Mouse (Mus musculus) testis, postnatal 10 days (tissue): ENCODE measurements around the gene Msantd1.

ENCODE experiments used
- DNase-seq: peaks from one replicate; pipeline ENCODE4 v3.0.0; 2021; ENCODE audit warnings: low spot score

Gene Msantd1

DNA sequence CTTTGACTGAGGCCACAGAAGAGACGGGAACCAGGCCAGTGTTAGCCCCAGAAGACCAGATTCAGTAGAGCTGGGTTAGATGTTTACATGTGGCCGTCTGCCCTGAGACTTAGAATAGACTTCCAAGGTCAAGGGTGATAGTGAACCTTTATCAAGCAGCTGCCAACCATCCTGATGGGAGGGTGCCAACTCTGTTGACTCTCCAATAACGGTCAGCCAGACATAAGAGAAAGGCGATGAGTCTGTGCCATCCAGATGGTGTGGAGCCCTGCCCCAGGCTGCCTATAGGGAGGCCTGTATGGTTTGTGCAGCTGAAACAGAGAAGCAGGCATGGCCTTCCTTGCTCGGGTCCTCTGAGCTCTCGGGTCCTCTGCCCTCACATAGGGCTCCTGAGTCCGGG, 16.7 kb downstream of the Msantd1 start:
- DNase-seq, result no peak

DNA sequence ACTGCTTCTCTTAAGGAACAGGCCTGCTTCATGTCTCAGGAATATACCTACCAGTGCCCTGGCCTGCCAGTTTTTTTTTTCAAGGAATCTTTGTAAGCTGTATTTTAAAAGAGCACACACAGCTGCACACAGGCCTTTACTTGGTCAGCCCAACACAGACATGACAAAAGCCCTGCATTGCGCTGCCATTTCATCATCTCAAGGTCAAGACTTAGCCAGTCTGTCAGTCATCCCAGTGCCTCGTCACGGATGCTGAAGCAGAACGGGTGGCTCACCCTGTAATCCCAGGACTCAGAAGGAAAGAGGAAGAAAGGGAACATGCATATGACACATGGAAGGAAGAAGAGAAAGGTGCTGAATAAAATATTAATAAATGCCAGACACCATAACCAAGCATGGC, 19.8 kb downstream of the Msantd1 start:
- no peak for DNase-seq

DNA sequence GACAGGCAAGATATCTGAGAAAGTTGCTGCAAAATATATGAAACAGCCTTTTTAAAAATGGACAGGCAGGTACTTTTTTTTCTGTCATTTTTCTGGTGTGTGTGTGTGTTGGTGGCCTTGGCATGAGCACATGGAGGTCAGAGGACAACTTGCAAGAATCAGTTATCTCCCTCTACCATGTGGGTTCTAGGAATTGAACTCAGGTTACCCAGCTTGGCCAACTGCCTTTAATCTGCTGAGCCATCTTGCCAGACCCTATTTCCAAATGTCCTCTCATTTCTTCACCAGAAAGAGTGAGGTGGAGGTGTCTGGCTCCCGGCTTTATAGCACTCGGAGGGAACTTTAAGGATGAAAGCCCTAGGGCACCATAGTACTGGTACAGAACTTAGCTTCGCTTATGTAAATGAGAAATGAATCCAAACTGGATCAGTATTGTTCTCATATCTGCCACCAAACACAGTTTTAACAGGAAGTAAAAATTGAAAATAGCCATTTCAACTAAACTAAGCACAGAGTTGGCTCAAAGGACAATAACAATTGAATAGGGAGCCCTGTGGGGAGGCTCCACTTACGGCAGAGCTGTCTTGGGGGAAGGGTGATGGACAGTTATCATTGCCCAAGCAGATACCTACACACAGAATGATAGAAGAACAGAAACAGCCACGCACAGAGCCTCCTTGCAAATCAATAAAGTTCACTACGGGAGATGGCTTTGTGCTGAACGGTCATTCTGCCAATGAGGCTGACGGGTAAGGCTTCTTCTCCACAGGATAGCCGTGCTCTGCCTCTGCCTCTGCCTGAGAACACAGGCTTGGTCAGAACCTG, 22.6 kb downstream of the Msantd1 start:
- no peak for DNase-seq

DNA sequence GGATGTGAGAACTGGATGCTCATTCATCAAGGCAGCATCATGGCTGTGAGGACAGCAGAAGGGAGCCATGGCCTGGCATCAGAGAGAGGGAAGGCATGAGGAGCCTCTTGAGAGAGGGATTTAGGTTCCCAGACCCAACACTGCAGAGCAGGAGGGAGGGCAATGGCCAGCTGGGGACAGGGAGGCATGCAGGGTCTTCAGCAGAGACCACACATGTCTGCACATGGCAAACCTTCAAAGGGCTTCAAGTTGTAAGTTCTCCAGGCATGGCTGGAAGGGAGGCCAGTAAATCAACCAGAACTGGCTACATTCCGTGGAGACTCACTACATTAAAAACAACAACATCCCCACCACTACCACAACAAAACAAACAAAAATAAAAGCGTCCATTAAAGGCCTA, 23.3 kb downstream of the Msantd1 start:
- DNase-seq, result no peak

DNA sequence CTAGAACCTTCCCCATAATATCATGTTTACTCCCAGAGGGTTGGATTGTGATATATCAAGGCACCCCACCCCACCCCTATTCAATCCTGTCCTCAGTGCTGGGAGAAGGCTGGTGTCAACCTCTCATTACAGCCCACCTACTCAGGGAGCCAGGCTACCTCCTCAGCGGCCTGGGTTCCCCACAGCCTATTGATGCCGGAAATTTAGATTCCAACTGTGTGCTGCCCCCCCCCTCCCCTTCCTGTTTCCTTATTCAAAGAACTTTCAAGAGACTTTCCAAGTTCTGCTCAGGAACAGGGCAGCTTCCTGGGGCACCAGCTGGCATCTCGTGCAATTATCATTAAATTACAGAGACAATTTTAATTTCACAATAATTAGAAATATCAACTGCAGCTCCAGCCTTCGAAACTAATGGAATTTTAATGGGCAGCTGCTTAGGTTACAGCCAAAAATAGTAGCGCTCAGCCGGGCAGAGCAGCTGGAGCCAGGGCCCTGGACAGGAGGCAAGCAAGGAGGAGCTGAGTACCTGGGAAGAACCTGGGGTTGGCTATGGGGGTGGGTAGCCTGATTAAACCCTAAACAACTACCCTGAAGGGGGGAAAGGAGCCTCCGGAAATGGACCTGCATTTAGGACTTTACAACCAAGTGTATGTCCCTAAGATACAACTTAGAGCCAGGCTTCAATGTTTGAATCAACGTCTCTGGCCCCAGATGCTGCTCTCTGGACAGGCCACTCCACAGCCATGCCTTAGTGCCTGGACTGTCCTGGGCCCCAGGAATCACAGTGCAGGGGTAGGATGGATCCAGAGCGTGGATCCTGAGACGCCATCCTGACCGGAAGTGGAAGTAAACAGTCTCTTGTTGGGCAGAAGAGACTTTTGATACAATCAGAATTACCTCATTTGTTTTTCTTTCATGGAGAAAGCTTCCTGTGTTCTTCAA, 24.0 kb downstream of the Msantd1 start:
- no peak for DNase-seq

DNA sequence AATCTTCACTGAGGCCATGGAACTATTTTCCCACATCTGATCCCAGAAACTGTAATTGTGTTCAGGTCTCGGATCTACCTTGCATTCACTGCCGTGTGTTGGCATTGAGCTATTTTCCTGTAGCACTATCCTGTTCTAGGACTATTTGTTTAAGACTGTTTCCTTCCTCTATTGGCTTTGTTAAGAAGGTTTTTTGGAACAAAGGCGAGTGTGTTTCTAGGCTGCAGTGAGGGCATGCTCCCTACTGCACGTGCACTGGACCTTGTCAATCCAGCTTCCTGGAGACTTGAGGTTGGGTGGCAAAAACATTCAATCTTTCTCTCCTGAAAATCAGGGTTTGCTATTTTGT, 24.6 kb downstream of the Msantd1 start:
- DNase-seq, result no peak

DNA sequence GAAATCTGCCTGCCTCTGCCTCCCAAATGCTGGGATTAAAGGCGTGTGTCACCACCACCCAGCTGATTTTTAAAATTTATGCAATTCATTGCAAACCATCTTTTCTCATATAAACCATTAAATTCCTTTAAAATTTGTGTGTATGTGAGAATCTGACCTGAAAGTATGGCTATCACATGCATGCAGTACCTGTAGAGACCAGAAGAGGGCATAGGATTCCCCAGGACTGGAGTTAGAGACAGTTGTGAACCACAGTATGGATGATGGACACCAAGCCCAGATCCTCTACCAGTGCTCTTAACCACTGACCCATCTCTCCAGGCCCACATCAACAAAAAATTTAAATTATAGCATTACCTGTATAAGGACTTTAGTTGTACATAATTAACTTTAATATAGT, 25.6 kb downstream of the Msantd1 start:
- no peak for DNase-seq

DNA sequence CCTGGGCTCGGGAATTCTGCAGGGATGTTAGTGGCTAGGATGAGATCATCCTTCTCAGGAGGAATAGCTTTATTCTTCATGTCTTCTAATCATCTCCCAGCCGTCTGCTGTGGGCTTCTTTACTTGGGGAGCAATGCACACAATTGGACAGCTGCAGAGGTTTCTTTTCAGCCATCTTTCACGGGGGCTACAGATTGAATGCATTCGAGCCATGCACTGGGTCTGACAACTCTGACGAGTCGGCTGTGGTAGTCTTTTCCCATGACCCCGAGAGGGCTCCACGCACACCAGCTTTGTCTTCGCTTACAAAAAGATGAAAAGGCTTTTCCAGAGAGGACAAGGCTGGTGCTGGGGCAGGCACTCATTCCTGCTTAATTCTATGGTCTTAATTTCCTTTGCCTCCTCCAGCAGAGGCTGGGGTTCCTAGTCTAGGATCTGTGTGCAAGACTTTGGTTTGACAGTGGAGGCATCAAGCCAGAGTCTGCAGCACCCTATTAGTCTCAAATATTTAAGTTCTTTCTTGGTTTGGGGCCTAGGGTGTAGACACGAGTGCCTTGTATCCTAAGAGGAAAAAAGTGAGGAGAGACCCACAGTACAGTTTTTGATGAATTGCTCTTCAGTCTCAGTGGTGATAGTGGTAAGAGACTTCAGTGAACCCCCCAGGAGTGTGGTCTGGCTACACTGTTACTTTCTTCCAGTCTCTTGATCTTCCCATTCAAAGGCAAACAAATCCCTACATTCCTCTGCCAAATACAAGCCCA, 34.1 kb downstream of the Msantd1 start:
- DNase-seq, result no peak

DNA sequence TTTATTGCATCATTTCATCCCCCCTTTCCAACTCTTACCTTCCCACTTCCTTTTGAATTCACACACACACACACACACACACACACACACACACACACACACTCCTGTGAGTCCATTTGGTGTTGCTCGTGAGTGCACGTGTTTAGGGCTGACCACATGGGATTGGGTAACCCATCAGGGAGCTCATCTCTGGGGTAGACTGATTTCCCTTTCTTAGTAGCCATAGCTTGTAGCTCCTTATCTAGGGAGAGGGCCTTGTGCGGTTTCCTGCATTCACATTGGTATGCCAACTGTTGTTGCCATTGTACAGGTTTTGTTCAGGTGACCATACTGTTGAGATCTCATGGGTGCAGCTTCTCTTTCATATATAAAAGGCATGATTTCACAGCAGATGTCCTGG, 35.6 kb downstream of the Msantd1 start:
- DNase-seq, result no peak

DNA sequence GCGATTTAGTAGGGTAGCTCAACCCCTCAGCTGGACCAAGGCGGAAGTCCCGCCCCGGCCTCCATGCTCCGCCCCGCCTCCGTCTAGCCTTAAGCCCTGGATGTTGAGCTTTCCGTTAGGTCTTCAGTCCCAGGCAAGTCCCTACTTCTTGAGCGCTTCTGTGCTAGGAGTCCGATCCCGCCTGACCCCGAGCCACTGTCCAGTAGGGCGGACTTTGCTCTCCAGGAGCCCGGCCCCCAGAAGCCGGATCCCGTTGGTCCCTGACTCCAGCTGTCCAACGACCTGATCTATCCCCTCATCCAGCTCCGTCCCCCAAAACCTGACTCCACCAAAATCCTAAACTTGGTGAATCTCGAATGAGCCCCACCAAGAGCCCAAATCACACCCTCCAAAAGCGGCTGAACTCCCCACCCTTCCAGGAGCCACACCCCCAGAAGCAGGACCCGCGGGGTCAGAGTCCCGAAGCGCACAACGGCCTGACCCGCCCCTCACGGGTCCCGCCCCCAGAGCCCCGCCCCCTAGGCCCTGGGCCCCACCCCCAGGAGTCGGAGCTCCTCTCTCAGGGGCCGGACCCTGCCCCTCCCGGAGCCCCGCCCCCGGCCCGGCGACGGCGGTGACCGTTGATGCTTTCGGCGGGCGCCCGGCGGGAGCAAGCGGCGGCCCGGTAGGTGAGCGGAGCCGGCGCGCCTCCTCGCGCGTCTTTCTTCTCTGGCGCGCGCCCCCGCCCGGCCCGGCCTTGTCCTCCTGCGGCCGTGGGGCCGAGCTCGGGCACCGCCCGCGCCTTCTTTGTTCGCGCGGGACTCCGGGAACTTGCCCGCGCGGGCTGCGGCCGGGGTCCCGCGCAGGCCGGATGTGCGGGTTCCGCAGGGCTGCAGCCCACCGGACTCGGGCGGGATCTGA, 41.3 kb downstream of the Msantd1 start, which contains the start of gene Rgs12:
TSS of gene Rgs12 (plus strand) at position 585 of the 900 bp plus-strand sequence.
- DNase-seq, result peak; percentile 92

DNA sequence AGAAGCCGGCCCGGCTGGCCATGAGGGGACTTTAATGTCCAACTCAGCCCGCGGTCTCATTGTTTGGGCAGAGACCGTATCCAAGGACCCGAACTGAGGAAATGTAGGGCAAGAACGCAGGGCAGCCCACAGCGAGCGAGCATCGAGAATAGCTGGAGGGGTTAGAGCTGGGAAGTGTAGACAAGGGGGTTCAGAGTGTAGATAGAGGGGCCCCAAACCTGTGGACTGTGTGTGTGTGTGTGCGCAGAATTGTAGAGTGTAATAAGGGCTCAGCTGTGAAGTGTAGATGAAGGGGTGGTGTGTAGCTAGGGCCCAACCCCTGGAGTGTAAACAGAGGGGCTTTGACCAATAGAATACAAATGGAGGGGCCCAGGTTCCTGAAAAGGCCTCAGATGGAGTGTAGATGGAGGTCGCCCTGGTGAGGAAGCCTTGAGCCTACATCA, 42.0 kb downstream of the Msantd1 start:
- no peak for DNase-seq

DNA sequence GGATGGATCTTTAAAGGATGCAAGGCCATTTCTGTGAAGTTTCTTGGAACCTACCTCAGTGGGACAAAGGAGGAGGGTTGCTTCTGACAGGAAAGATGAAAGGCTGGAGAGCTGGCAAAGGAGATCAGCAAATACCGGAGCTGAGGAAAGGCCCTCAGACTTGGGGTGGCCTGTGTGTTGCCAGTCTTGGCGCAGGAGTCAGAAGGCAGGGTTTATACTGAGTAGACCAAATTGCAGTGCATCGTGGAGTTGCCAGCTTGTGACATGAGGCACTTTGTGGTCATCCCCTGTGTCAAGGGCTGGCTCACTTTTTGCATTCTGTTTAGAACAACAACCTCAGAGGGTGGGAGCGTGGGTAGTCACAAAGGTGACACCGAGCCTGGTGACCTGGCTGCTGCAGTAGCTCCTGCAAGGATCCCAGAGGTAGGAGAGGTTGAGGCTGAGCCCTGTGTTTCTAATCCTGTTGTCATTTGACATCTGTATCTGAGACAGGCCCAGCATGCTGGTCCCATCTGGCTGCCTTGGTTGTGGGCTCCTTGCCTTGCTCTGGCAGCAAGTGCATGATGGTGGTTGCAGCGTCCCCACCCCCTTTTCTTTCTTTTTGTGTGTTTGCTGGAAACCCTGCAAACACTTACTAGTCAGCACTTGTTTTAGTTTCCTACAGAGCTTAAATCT, 42.8 kb downstream of the Msantd1 start:
- DNase-seq, result no peak

DNA sequence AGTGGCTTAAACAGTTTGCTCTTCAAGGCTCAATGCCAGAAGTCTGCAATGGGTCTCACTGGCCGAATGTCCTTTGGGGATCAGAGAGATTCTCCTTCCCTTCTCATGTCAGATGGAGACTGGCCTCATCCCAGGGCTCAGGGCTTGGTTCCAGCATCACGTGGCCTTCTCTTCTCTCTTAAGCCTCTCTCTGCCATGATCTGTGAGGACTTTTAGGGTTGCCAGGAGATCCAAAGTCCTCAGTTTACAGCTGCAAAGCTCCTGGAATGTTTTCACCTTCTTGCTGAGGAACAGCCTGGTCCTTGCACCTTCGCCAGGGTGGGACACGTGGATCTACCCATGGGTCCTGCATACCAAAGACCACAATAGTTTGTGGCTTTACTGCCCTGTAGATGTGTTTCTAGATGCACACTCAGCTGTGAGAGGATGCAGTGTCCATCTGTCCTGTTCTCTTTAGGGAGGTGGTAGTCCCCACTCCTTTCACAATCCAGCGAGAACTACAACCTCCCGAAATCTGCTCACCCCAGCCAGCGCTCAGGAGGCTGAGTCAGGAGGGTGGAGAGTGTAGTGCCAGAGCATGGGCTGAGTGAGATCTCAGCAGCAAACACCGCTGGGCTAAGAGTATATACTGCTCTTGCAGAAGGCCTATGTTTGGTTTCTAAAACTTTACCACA, 43.5 kb downstream of the Msantd1 start:
- no peak for DNase-seq

DNA sequence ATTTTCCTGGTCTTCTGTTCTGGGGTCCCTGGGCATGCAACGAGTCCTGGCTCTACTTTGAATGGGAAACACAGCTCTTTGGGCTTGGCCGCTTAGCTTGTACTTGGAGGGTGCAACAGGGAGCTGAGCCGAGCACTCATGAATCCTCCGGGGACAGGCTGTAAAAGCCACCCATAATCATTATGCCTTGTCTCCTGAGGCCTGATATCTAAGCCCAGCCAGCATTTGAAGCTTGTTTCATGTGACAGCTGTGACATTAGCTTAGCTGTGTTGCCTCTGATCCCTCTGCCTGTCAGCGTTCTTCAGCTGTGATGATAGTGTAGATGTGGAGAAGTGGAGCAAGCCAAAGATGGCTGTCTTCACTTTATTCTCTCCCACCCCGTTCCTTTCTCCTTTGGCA, 46.7 kb downstream of the Msantd1 start:
- no peak for DNase-seq

DNA sequence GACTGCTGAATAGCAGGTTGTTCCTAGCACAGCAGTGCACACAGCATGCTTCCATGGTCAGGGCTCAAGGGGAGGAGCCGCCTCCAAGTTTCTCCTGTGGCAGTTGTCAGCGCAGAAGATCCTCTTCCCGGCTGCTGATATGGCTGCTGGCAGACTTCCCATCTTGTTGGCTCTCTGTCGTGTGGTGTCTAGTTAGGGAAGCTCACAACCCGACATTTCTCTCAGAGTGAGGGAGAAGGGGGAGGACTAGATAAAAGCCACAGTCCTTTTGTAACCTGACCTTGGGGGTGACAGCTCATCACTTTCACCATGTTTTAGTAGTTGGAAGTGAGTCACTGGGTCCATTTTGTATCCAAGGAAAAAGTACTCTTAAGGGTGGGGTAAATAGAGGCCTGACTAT, 47.8 kb downstream of the Msantd1 start:
- DNase-seq, result no peak

DNA sequence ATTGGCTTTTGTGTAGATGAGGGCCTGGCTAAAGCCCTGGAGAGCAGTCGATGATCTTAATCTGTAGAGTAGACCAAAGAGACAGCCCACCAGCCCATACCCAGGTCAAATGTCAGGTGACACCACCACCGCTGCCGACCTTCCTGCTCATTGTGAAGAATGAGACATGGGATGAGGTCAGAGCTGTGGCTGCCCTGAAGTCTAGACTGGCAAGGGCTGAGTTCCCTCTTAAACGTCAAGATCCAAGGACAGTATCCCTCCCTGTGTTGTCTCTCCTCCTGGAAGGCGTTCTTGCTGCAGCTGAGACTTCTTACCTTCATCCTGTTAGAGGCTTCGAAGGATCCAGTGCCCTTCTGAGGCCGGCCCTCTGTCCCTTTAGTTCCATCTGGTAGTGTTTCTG, 48.3 kb downstream of the Msantd1 start:
- DNase-seq, result no peak

DNA sequence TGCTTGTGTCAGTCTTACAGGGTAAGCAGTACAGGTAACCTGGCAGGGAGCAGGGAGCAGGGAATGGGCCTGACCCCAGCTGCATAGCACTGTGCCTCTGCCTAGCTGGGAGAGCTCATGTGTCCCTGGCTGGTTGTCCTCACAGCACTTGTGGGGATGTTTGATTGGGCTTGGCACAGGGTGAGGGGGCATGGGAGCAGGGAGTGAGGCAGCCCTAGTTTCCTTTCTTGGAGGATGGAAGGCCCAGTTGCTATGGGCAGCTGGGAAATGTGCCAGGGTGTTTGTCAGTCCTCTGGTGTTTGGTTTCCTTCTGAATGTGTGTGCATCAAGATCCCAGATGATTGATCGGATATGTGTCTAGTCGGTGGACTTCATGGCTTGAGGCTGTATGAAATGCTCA, 49.2 kb downstream of the Msantd1 start:
- no peak for DNase-seq

DNA sequence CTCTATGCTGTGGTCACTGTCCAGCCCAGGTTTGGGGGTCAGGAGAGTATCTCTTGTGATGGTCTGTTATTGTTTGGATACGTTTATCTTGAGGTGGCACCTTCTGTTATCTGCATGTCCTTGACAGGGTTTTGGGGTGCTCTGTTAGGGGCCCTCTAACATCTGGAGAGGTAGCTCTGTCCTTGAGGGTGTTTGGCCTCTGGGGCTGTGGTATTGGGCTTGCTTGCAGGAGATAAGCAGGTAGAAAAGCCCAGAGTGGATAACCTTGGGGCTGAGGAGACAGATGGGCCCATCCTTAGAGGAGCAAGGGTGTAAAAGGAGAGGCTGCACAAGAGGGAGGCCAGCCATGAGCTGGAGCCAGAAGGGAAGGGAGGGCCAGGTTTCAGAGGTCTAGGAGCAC, 52.2 kb downstream of the Msantd1 start:
- DNase-seq, result no peak

DNA sequence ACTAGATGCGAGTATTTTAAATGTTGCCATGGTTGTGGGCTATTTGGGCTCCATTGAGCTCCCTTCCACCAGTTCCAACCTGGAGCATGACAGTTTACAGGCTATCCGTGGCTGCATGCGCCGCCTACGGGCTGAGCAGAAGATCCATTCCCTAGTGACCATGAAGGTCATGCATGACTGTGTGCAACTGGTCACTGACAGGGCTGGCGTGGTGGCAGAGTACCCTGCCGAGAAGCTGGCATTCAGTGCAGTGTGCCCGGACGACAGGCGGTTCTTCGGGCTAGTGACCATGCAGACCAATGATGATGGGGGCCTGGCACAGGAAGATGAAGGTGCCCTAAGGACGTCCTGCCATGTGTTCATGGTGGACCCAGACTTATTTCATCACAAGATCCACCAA, 57.7 kb downstream of the Msantd1 start:
- DNase-seq, result no peak

DNA sequence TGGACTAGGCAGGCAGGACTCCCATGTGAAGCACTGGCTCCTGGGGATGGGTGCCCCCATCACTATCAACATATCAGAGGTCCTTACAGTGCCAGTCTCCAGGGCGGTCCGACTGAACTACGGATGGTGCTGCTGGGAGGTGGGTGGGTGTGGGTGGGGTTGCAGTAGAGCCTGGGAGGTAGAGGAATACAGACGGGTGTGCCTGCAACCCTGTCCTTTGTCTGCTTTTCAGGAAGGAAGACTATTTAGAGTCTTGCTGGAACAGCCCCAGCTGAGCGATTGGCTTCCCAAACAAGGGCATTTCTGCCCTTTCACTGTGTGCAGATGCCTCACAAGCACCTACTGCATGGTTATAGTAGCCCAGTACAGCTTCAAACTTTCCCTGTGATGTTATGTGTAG, 60.6 kb downstream of the Msantd1 start:
- no peak for DNase-seq
